Mouse (Mus musculus): ENCODE measurements around the gene Rab10. TPM values are rescaled to one million over a fixed set of nuclear protein-coding genes. Genes with fewer than 3 reads are reported as not detected.
"Not testable (repeated sequence)": the region's sequence is repeated elsewhere in the genome, so short reads cannot be mapped to it uniquely, and the experiment has no call there.

Rab10 gene
- polyA plus RNA-seq, 1 experiment from 2014 or later = 68.9 TPM

GRCm38 (mm10) chr12:3310321-3310692 lies 538 bp upstream of the Rab10 start:
- H3K27me3 ChIP-seq (ENCODE audit: control insufficient read depth, insufficient read depth, low read length) = no peaks in the 10 kb centered on the region
- peak overlapping the region; percentile 82 for H3K4me3 ChIP-seq (ENCODE audit: low read depth, low read length)
- peak overlapping the region; percentile 86 for H3K4me2 ChIP-seq
- peak; percentile 22; the same call in 1 of the 2 replicates for ATAC-seq (replicated peaks; ENCODE audit: insufficient number of reproducible peaks, low FRiP score, low TSS enrichment)
- 4% methylated on average over 15 of the region's 15 CpGs for WGBS (ENCODE audit: insufficient replicate concordance)
- peak overlapping the region; percentile 79 for H3K27ac ChIP-seq (ENCODE audit: low read depth, low read length)
- peaks cover 11% of the 10 kb centered on the region for H3K4me1 ChIP-seq (ENCODE audit: control insufficient read depth, insufficient read depth, low read length)
- H3K9ac ChIP-seq (ENCODE audit: low read depth, low read length) = peak overlapping the region; percentile 80
- no peaks in the 10 kb centered on the region for H3K9me3 ChIP-seq (replicated peaks; ENCODE audit: control insufficient read depth, low read length)
- H3K36me3 ChIP-seq (ENCODE audit: control insufficient read depth, insufficient read depth, low read length) = no peaks in the 10 kb centered on the region

DNA sequence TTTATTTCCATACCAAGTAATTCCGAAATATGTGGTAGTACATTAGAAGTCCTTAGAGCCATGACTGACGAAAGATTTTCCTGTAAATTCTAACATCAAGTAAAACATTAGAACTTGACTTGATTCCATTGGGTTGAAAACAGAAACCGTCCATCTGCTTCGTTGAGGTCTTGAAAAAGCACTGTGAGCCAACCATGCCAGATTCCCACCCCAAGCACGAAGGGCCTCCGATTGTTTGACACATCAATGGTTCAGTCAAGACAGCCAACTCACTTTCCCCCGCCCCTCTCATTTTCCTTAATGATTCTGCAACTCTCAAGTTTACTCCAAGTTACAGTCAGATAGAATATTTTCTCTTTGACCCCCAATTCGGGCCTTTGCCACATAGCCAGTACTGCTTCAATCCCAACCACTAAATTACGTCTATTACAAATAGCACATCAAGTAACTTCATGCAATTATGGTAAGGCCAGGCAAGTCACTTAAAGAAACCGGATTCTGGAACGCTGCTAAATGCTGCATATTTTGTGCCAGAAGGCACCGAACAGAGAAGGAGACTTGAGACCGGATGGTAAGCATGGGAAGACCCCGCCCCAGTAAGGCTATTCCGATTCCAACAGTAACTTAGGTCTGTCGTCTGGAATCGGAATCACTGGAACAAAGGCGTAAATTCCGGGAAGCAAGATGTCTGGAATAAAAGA lies 1.1 kb downstream of the Rab10 start:
- H3K4me1 ChIP-seq (ENCODE audit: control insufficient read depth, insufficient read depth, low read length) = peaks cover 11% of the 10 kb centered on the region
- H3K27me3 ChIP-seq (ENCODE audit: control insufficient read depth, insufficient read depth, low read length) = no peaks in the 10 kb centered on the region
- H3K9me3 ChIP-seq (replicated peaks; ENCODE audit: control insufficient read depth, low read length) = no peaks in the 10 kb centered on the region
- peak overlapping the region; percentile 82 for H3K4me3 ChIP-seq (ENCODE audit: low read depth, low read length)
- H3K36me3 ChIP-seq (ENCODE audit: control insufficient read depth, insufficient read depth, low read length) = no peaks in the 10 kb centered on the region
- peak overlapping the region; percentile 89 for H3K9ac ChIP-seq (ENCODE audit: low read depth, low read length)
- H3K27ac ChIP-seq (ENCODE audit: low read depth, low read length) = peak overlapping the region; percentile 98
- peak overlapping the region; percentile 86 for H3K4me2 ChIP-seq
- 3% methylated on average over 19 of the region's 19 CpGs for WGBS (ENCODE audit: insufficient replicate concordance)
- ATAC-seq (replicated peaks; ENCODE audit: insufficient number of reproducible peaks, low FRiP score, low TSS enrichment) = no peak

DNA sequence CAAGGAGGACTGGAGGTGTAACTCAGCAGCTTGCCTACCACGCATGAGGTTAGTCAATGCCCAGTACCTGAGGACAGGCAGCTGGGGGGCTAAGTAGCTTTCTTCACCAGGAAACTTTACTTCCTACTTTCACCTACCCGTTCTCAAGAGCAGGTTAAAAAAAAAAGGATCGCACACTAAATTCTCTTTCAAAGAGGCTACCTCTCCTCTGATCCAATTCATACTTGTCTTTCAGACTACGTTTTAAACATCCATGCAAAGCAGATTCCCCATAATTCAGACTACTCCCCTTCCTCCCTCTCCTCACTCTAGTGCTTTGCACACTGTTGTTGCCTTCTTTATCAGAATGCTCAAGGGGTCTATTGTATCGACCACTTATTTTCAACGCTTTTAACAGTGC lies 2.2 kb downstream of the Rab10 start:
- Histone ChIP-seq H3K27me3 (ENCODE audit: control insufficient read depth, insufficient read depth, low read length) (no peaks in the 10 kb centered on the region), H3K4me1 (ENCODE audit: control insufficient read depth, insufficient read depth, low read length) (peaks cover 11% of the 10 kb centered on the region), H3K9me3 (replicated peaks; ENCODE audit: control insufficient read depth, low read length) (no peaks in the 10 kb centered on the region), H3K4me2 (peak overlapping the region; percentile 86), H3K36me3 (ENCODE audit: control insufficient read depth, insufficient read depth, low read length) (no peaks in the 10 kb centered on the region), H3K9ac (ENCODE audit: low read depth, low read length) (peak overlapping the region; percentile 89), H3K27ac (ENCODE audit: low read depth, low read length) (no peak overlapping the region), H3K4me3 (ENCODE audit: low read depth, low read length) (peak overlapping the region; percentile 82)
- 28% methylated on average over 6 of the region's 6 CpGs for WGBS (ENCODE audit: insufficient replicate concordance)
- ATAC-seq (replicated peaks; ENCODE audit: insufficient number of reproducible peaks, low FRiP score, low TSS enrichment) = no peak

GRCm38 (mm10) chr12:3305238-3305637 lies 4.5 kb downstream of the Rab10 start:
- Histone ChIP-seq H3K4me3 (ENCODE audit: low read depth, low read length) (no peak overlapping the region), H3K9ac (ENCODE audit: low read depth, low read length) (no peak overlapping the region), H3K36me3 (ENCODE audit: control insufficient read depth, insufficient read depth, low read length) (no peaks in the 10 kb centered on the region), H3K4me1 (ENCODE audit: control insufficient read depth, insufficient read depth, low read length) (peaks cover 11% of the 10 kb centered on the region), H3K4me2 (no peak overlapping the region), H3K27me3 (ENCODE audit: control insufficient read depth, insufficient read depth, low read length) (no peaks in the 10 kb centered on the region), H3K27ac (ENCODE audit: low read depth, low read length) (no peak overlapping the region), H3K9me3 (replicated peaks; ENCODE audit: control insufficient read depth, low read length) (no peaks in the 10 kb centered on the region)
- ATAC-seq (replicated peaks; ENCODE audit: insufficient number of reproducible peaks, low FRiP score, low TSS enrichment) = no peak
- 93% methylated on average over 2 of the region's 2 CpGs for WGBS (ENCODE audit: insufficient replicate concordance)

DNA sequence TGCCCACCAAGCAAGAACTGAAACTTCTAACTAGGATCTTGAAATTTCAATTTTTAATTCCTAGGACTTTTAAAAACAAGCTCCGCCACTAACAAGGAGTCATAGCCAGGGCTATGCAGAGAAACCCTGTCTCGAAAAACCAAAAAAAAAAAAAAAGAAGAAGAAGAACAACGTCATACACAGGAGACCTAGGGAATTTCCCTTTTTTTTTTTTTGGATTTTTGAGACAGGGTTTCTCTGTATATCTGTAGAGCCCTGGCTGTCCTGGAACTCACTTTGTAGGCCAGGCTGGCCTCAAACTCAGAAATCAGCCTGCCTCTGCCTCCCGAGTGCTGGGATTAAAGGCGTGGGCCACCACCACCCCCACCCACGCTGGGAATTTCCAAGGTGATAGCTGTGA lies 12.1 kb downstream of the Rab10 start:
- ATAC-seq (replicated peaks; ENCODE audit: insufficient number of reproducible peaks, low FRiP score, low TSS enrichment); H3K36me3 ChIP-seq (ENCODE audit: control insufficient read depth, insufficient read depth, low read length); H3K27ac ChIP-seq (ENCODE audit: low read depth, low read length); H3K27me3 ChIP-seq (ENCODE audit: control insufficient read depth, insufficient read depth, low read length); H3K4me1 ChIP-seq (ENCODE audit: control insufficient read depth, insufficient read depth, low read length); H3K4me3 ChIP-seq (ENCODE audit: low read depth, low read length); H3K9me3 ChIP-seq (replicated peaks; ENCODE audit: control insufficient read depth, low read length); H3K9ac ChIP-seq (ENCODE audit: low read depth, low read length); H3K4me2 ChIP-seq: not testable (repeated sequence)
- 87% methylated on average over 6 of the region's 6 CpGs for WGBS (ENCODE audit: insufficient replicate concordance)

DNA sequence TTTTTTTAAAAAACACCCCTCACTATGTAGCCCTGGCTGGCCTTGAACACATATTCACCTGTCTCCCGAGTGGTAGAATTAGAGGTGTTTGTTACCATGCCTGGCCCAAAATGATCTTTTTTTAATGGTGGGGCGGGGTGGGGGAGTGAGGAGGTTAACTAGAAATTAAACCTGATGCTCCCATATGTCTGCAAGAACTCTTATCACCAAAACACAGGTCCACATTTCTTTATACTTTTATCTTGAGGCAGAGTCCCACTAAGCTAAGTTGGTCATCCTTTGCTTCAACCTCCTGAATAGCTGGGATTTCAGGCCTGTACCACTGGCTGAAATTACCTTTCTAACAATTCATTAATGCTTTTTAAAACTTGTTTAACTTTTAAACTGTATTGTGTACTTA lies 13.7 kb downstream of the Rab10 start:
- H3K27me3 ChIP-seq (ENCODE audit: control insufficient read depth, insufficient read depth, low read length) = no peaks in the 10 kb centered on the region
- peaks cover 4% of the 10 kb centered on the region; the same call in 1 of the 2 replicates for H3K4me1 ChIP-seq (ENCODE audit: control insufficient read depth, insufficient read depth, low read length)
- ATAC-seq (replicated peaks; ENCODE audit: insufficient number of reproducible peaks, low FRiP score, low TSS enrichment) = no peak
- no peaks in the 10 kb centered on the region for H3K9me3 ChIP-seq (replicated peaks; ENCODE audit: control insufficient read depth, low read length)
- no peak overlapping the region for H3K9ac ChIP-seq (ENCODE audit: low read depth, low read length)
- H3K4me3 ChIP-seq (ENCODE audit: low read depth, low read length) = no peak overlapping the region
- no peak overlapping the region for H3K27ac ChIP-seq (ENCODE audit: low read depth, low read length)
- WGBS (ENCODE audit: insufficient replicate concordance) = 79% methylated on average over 2 of the region's 2 CpGs
- 0 out of 2 replicates have a peak, but pooled peaks cover under 1% of the 10 kb centered on the region for H3K36me3 ChIP-seq (ENCODE audit: control insufficient read depth, insufficient read depth, low read length)
- H3K4me2 ChIP-seq = no peak overlapping the region

DNA sequence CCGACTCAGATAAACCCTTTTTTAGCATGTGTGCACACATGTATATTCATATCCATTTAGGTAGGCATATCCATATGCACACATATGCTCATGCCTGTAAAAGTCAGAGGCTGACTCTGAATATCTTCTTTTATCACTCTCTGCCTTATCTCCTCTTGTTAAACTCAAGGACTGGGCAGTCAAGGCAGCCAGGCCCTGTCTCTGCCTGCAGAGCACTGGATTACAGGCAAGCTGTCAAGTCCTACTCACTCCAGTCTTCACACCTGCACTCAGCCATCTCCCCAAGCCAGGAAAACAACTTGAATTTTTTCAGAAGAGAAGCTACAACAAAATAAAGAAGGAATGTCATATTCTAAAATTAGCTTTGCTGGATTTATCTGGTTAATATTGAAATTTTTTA lies 17.9 kb downstream of the Rab10 start:
- Histone ChIP-seq H3K4me2 (no peak overlapping the region), H3K27ac (ENCODE audit: low read depth, low read length) (no peak overlapping the region), H3K4me3 (ENCODE audit: low read depth, low read length) (no peak overlapping the region), H3K27me3 (ENCODE audit: control insufficient read depth, insufficient read depth, low read length) (no peaks in the 10 kb centered on the region), H3K4me1 (ENCODE audit: control insufficient read depth, insufficient read depth, low read length) (peaks cover 4% of the 10 kb centered on the region; the same call in 1 of the 2 replicates), H3K9me3 (replicated peaks; ENCODE audit: control insufficient read depth, low read length) (no peaks in the 10 kb centered on the region), H3K36me3 (ENCODE audit: control insufficient read depth, insufficient read depth, low read length) (0 out of 2 replicates have a peak, but pooled peaks cover 3% of the 10 kb centered on the region), H3K9ac (ENCODE audit: low read depth, low read length) (no peak overlapping the region)
- WGBS (ENCODE audit: insufficient replicate concordance) = 93% methylated on average over 1 of the region's 1 CpGs
- ATAC-seq (replicated peaks; ENCODE audit: insufficient number of reproducible peaks, low FRiP score, low TSS enrichment) = no peak

DNA sequence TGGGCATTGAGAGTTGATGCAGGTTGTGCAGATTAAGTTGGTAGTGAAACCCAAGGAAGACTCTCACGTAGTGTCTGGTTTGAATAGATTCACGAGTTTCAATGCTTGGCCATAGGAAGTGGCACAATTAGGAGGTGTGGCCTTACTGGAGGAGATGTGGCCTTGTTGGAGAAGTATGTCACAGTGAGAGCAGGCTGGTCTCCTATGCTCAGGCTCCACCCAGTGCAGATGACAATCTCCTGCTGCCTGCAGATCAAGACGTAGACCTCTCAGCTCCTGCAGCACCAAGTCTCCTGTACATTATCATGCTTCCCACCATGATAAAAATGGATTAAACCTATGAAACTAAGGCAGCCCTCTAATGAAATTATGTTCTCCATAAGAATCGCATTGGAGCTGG lies 18.7 kb downstream of the Rab10 start:
- Histone ChIP-seq H3K4me1 (ENCODE audit: control insufficient read depth, insufficient read depth, low read length) (peaks cover 4% of the 10 kb centered on the region; the same call in 1 of the 2 replicates), H3K36me3 (ENCODE audit: control insufficient read depth, insufficient read depth, low read length) (0 out of 2 replicates have a peak, but pooled peaks cover 3% of the 10 kb centered on the region), H3K4me2 (no peak overlapping the region), H3K27ac (ENCODE audit: low read depth, low read length) (no peak overlapping the region), H3K4me3 (ENCODE audit: low read depth, low read length) (no peak overlapping the region), H3K9me3 (replicated peaks; ENCODE audit: control insufficient read depth, low read length) (no peaks in the 10 kb centered on the region), H3K9ac (ENCODE audit: low read depth, low read length) (no peak overlapping the region), H3K27me3 (ENCODE audit: control insufficient read depth, insufficient read depth, low read length) (no peaks in the 10 kb centered on the region)
- 88% methylated on average over 4 of the region's 4 CpGs for WGBS (ENCODE audit: insufficient replicate concordance)
- ATAC-seq (replicated peaks; ENCODE audit: insufficient number of reproducible peaks, low FRiP score, low TSS enrichment) = no peak

GRCm38 (mm10) chr12:3288440-3288839 lies 21.3 kb downstream of the Rab10 start:
- no peak overlapping the region for H3K4me2 ChIP-seq
- 86% methylated on average over 1 of the region's 1 CpGs for WGBS (ENCODE audit: insufficient replicate concordance)
- ATAC-seq (replicated peaks; ENCODE audit: insufficient number of reproducible peaks, low FRiP score, low TSS enrichment) = no peak

More at GRCm38 (mm10) chr12:3288440-3288839, 21.3 kb downstream of the Rab10 start:
- Histone ChIP-seq H3K27me3 (ENCODE audit: control insufficient read depth, insufficient read depth, low read length) (no peaks in the 10 kb centered on the region), H3K9ac (ENCODE audit: low read depth, low read length) (no peak overlapping the region), H3K4me1 (ENCODE audit: control insufficient read depth, insufficient read depth, low read length) (peaks cover 4% of the 10 kb centered on the region; the same call in 1 of the 2 replicates), H3K27ac (ENCODE audit: low read depth, low read length) (no peak overlapping the region), H3K36me3 (ENCODE audit: control insufficient read depth, insufficient read depth, low read length) (0 out of 2 replicates have a peak, but pooled peaks cover 3% of the 10 kb centered on the region), H3K9me3 (replicated peaks; ENCODE audit: control insufficient read depth, low read length) (no peaks in the 10 kb centered on the region), H3K4me3 (ENCODE audit: low read depth, low read length) (no peak overlapping the region)
